Mouse (Mus musculus) layer of hippocampus, adult 9-11 months (tissue): ENCODE results near the gene Nab2.
A peak's percentile ranks its signal among the peaks of the same experiment; 100 is the strongest.

ENCODE experiments used
- DNase-seq: peaks from one replicate; pipeline ENCODE4 v3.0.0; 2022

Gene Nab2

DNA sequence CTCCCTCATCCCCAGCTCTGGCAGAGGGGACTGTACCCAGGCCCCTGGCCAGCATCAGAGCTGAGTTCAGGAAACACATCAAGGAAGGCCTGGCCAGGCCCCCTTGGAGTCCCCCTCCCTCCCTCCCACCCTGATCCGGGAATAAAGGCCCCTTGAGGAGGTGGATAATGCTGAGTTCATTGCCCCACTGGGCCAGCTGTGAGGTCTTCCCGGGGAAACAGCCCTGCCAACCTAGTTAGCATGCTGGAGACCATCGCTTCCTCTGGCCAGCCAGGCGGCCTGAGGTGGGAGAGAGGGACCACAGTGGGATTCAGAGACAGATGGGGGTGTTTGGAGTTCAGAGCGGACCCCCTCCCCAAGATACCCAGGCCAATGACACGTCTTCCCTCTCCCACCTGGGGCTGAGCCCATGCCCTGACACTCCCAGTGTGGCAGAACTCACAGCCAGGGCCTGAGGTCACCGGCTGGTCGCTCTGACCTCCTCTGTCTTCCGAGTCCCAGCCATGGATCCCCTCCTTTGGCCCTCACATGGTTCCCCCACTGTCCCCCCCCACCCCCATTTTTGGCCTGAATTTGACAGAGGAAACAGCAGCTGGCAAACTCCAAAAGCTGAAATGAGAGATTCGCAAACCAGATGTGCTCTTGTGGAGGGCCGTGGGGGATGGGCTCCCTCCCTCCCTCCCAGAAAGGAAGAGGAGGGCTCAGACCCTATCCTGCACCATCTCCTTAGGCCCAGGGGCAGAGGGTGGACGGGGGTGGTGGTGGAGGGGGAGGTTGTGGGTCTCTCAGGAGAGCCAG lies 53.9 kb downstream of the Nab2 start:
- peak; percentile 54 for DNase-seq

GRCm38 (mm10) chr10:127612079-127612775 lies 56.1 kb downstream of the Nab2 start:
- DNase-seq, result no peak
